Mouse (Mus musculus): ENCODE measurements around the gene Copg2. TPM values are rescaled to one million over a fixed set of nuclear protein-coding genes. Genes with fewer than 3 reads are reported as not detected.

Copg2 gene
- polyA plus RNA-seq, 1 experiment from 2014 or later: 31.5 TPM

- peaks cover 10% of the 10 kb centered on the region for H3K36me3 ChIP-seq (replicated peaks)
Observed at GRCm38 (mm10) chr6:30737548-30738463, 158.8 kb downstream of the Copg2 start.

GRCm38 (mm10) chr6:30736864-30737547 is 159.6 kb downstream of the Copg2 start:
- Histone ChIP-seq H3K27me3 (no peaks in the 10 kb centered on the region; the same call in 1 of the 2 replicates), H3K27ac (peak overlapping the region; percentile 94), H3K4me1 (peaks cover 33% of the 10 kb centered on the region), H3K4me2 (peak overlapping the region; percentile 55), H3K36me3 (replicated peaks) (peaks cover 2% of the 10 kb centered on the region; the same call in 1 of the 2 replicates), H3K9ac (peak overlapping the region; percentile 75), H3K4me3 (replicated peaks) (peak overlapping the region; percentile 64), H3K9me3 (peaks cover 47% of the 10 kb centered on the region)
- ATAC-seq (ENCODE audit: low FRiP score): peak; percentile 74
- 57% methylated on average over 29 of the region's 29 CpGs for WGBS

More at GRCm38 (mm10) chr6:30737548-30738463, 158.8 kb downstream of the Copg2 start:
- peaks cover 47% of the 10 kb centered on the region for H3K9me3 ChIP-seq
- peak overlapping the region; percentile 75 for H3K9ac ChIP-seq
- WGBS: 57% methylated on average over 64 of the region's 66 CpGs
- H3K4me3 ChIP-seq (replicated peaks): peak overlapping the region; percentile 64
- peak overlapping the region; percentile 55 for H3K4me2 ChIP-seq
- peak; percentile 74 for ATAC-seq (ENCODE audit: low FRiP score)
- peaks cover 30% of the 10 kb centered on the region for H3K4me1 ChIP-seq
- peak overlapping the region; percentile 94 for H3K27ac ChIP-seq
- H3K27me3 ChIP-seq: no peaks in the 10 kb centered on the region; the same call in 1 of the 2 replicates

GRCm38 (mm10) chr6:30736372-30736762 is 160.2 kb downstream of the Copg2 start:
- H3K4me3 ChIP-seq (replicated peaks): 0 out of 2 replicates have a peak overlapping the region, but pooled peaks have one; percentile 64

GRCm38 (mm10) chr6:30735728-30736371 is 160.7 kb downstream of the Copg2 start:
- H3K4me1 ChIP-seq: peaks cover 33% of the 10 kb centered on the region
- H3K4me3 ChIP-seq (replicated peaks): peak overlapping the region; percentile 20
- 46% methylated on average over 15 of the region's 15 CpGs for WGBS
- no peak for ATAC-seq (ENCODE audit: low FRiP score)
- H3K27ac ChIP-seq: peak overlapping the region; percentile 94
- peak overlapping the region; percentile 55 for H3K4me2 ChIP-seq
- peak overlapping the region; percentile 40 for H3K9ac ChIP-seq
- H3K27me3 ChIP-seq: no peaks in the 10 kb centered on the region; the same call in 1 of the 2 replicates
- peaks cover 47% of the 10 kb centered on the region for H3K9me3 ChIP-seq
- H3K36me3 ChIP-seq (replicated peaks): no peaks in the 10 kb centered on the region

More at GRCm38 (mm10) chr6:30736372-30736762, 160.2 kb downstream of the Copg2 start:
- peaks cover 47% of the 10 kb centered on the region for H3K9me3 ChIP-seq
- H3K27ac ChIP-seq: peak overlapping the region; percentile 94
- WGBS: 51% methylated on average over 13 of the region's 13 CpGs
- peaks cover 33% of the 10 kb centered on the region for H3K4me1 ChIP-seq
- H3K9ac ChIP-seq: no peak overlapping the region
- no peaks in the 10 kb centered on the region for H3K36me3 ChIP-seq (replicated peaks)
- ATAC-seq (ENCODE audit: low FRiP score): peak; percentile 21; the same call in 1 of the 2 replicates
- peak overlapping the region; percentile 55 for H3K4me2 ChIP-seq
- no peaks in the 10 kb centered on the region; the same call in 1 of the 2 replicates for H3K27me3 ChIP-seq

GRCm38 (mm10) chr6:30734988-30735727 is 161.4 kb downstream of the Copg2 start:
- no peak for ATAC-seq (ENCODE audit: low FRiP score)
- H3K9me3 ChIP-seq: peaks cover 47% of the 10 kb centered on the region
- no peaks in the 10 kb centered on the region for H3K36me3 ChIP-seq (replicated peaks)
- peak overlapping the region; percentile 94 for H3K27ac ChIP-seq
- peak overlapping the region; percentile 20 for H3K4me3 ChIP-seq (replicated peaks)
- H3K9ac ChIP-seq: peak overlapping the region; percentile 40
- WGBS: 44% methylated on average over 22 of the region's 22 CpGs
- no peaks in the 10 kb centered on the region; the same call in 1 of the 2 replicates for H3K27me3 ChIP-seq
- H3K4me1 ChIP-seq: peaks cover 28% of the 10 kb centered on the region
- peak overlapping the region; percentile 55 for H3K4me2 ChIP-seq

GRCm38 (mm10) chr6:30734465-30734864 is 162.1 kb downstream of the Copg2 start:
- H3K9me3 ChIP-seq: peaks cover 46% of the 10 kb centered on the region
- no peak for ATAC-seq (ENCODE audit: low FRiP score)
- 56% methylated on average over 6 of the region's 6 CpGs for WGBS

GRCm38 (mm10) chr6:30732571-30733130 is 163.9 kb downstream of the Copg2 start:
- no peak for ATAC-seq (ENCODE audit: low FRiP score)
- WGBS: 35% methylated on average over 18 of the region's 18 CpGs
- H3K9ac ChIP-seq: peak overlapping the region; percentile 17; the same call in 1 of the 2 replicates
- H3K4me3 ChIP-seq (replicated peaks): no peak overlapping the region
- peaks cover 28% of the 10 kb centered on the region for H3K9me3 ChIP-seq
- H3K27me3 ChIP-seq: no peaks in the 10 kb centered on the region; the same call in 1 of the 2 replicates
- peak overlapping the region; percentile 78 for H3K27ac ChIP-seq
- H3K4me1 ChIP-seq: peaks cover 35% of the 10 kb centered on the region
- H3K36me3 ChIP-seq (replicated peaks): no peaks in the 10 kb centered on the region
- H3K4me2 ChIP-seq: peak overlapping the region; percentile 6; the same call in 1 of the 2 replicates

More at GRCm38 (mm10) chr6:30734465-30734864, 162.1 kb downstream of the Copg2 start:
- H3K4me1 ChIP-seq: peaks cover 33% of the 10 kb centered on the region
- peak overlapping the region; percentile 55 for H3K4me2 ChIP-seq
- peak overlapping the region; percentile 38; the same call in 1 of the 2 replicates for H3K9ac ChIP-seq
- no peaks in the 10 kb centered on the region for H3K36me3 ChIP-seq (replicated peaks)
- peak overlapping the region; percentile 94 for H3K27ac ChIP-seq
- H3K27me3 ChIP-seq: no peaks in the 10 kb centered on the region; the same call in 1 of the 2 replicates
- H3K4me3 ChIP-seq (replicated peaks): 0 out of 2 replicates have a peak overlapping the region, but pooled peaks have one; percentile 11

GRCm38 (mm10) chr6:30730301-30730971 is 166.2 kb downstream of the Copg2 start:
- H3K27ac ChIP-seq: no peak overlapping the region
- no peak overlapping the region for H3K4me3 ChIP-seq (replicated peaks)
- no peak overlapping the region for H3K4me2 ChIP-seq
- H3K4me1 ChIP-seq: peaks cover 35% of the 10 kb centered on the region
- no peaks in the 10 kb centered on the region; the same call in 1 of the 2 replicates for H3K27me3 ChIP-seq
- no peaks in the 10 kb centered on the region for H3K36me3 ChIP-seq (replicated peaks)
- no peak for ATAC-seq (ENCODE audit: low FRiP score)
- 59% methylated on average over 12 of the region's 12 CpGs for WGBS
- peaks cover 6% of the 10 kb centered on the region for H3K9me3 ChIP-seq
- no peak overlapping the region for H3K9ac ChIP-seq

GRCm38 (mm10) chr6:30723331-30723730 is 173.3 kb downstream of the Copg2 start, which contains the start of gene Mest:
Mest (plus strand) TSS chr6:30723547.
- peaks cover 34% of the 10 kb centered on the region for H3K4me1 ChIP-seq
- peak within 1 kb of the TSS; percentile 81 for H3K27ac ChIP-seq
- no peak for ATAC-seq (ENCODE audit: low FRiP score)
- 70% methylated on average over 7 of the region's 7 CpGs for WGBS
- no peak within 1 kb of the TSS for H3K4me3 ChIP-seq (replicated peaks)
- no peaks in the 10 kb centered on the region for H3K9me3 ChIP-seq
- no peak within 1 kb of the TSS for H3K9ac ChIP-seq
- H3K4me2 ChIP-seq: no peak within 1 kb of the TSS
- H3K36me3 ChIP-seq (replicated peaks): no peaks in the 10 kb centered on the region
- H3K27me3 ChIP-seq: no peaks in the 10 kb centered on the region

GRCm38 (mm10) chr6:30722385-30723164 is 174.0 kb downstream of the Copg2 start:
- peak; percentile 90 for ATAC-seq (ENCODE audit: low FRiP score)
- no peak overlapping the region for H3K9ac ChIP-seq
- H3K4me1 ChIP-seq: peaks cover 34% of the 10 kb centered on the region
- 35% methylated on average over 4 of the region's 4 CpGs for WGBS
- H3K4me2 ChIP-seq: no peak overlapping the region
- no peaks in the 10 kb centered on the region for H3K36me3 ChIP-seq (replicated peaks)
- H3K4me3 ChIP-seq (replicated peaks): no peak overlapping the region
- H3K9me3 ChIP-seq: no peaks in the 10 kb centered on the region
- H3K27me3 ChIP-seq: no peaks in the 10 kb centered on the region
- peak overlapping the region; percentile 81 for H3K27ac ChIP-seq
